Mouse (Mus musculus) testis, postnatal 14 days (tissue): ENCODE measurements around the gene Me3.

Experiments used
- DNase-seq: peaks from one replicate; pipeline ENCODE4 v3.0.0; 2021; ENCODE audit warnings: low spot score

Me3 gene

GRCm38 (mm10) chr7:89632342-89633251 is at the start of gene Me3:
Gene Me3, plus strand, starts transcription at chr7:89632392.
- DNase-seq = no peak

DNA sequence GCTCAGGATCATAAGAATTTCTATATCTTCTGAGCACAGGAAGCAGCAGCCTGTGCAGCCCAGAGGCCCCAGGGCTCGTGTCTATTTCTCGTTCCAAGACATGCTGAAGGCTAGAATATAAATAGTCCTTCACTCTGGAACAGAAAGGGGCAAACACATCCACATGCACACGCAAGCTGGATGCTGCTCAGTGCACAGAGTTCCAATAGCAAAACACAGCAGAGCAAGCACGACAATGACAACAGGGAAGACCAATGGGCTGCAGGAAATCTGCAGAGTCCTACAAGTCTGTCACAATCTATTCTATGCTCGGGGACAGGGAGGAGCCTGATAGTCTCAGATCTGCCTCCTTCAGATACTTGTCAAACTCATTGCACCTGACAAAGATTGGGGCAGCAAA is 42.2 kb upstream of the Me3 start:
- no peak for DNase-seq

DNA sequence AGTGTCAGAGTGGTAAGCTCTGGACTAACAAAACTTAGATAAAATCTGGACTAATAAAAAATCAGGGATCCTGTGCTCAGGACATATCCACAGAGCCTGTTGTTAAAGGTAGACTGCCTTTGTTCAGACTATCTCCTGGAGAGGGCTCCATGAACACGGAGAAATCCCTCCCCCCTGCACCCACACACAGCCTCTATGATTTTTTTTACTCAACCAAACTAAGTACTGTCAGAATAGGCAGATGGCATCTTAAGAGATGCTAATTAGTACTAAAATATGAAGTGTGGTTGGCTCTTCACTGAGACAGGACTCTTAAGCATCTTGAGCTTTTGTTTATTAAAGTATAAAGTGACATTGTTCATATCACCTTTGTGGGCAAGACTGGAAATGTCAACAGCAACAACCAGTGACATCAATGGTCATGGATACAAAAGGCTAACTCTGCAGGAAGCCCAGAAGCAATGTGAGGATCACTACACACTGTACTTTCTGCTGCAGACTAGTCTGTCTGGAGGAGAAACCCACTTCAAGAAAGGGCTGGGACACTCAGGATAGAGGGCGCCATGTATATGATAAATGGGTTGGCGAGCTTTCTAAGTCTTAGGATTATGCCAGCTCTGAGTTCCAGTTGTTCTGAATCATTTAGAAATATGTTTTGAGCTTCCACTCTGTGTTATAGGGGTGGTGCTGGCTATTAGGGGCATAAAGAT is 41.5 kb upstream of the Me3 start:
- DNase-seq = no peak

DNA sequence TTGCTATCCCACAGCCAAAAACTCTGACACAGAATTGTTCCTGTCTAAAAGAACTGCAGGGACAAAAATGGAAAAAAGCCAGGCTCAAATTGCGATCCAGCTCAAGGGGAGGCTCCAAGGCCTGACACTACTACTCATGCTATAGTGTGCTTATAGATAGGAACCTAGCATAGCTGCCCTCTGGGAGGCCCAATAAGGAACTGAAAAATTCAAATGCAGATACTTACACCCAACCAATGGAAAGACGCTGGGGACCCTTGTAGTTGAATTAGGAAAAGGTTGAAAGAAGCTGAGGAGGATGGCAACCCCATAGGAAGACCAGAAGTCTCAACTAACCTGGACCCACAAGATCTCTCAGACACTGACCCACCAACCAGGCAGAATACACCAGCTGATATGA is 36.4 kb upstream of the Me3 start:
- no peak for DNase-seq

DNA sequence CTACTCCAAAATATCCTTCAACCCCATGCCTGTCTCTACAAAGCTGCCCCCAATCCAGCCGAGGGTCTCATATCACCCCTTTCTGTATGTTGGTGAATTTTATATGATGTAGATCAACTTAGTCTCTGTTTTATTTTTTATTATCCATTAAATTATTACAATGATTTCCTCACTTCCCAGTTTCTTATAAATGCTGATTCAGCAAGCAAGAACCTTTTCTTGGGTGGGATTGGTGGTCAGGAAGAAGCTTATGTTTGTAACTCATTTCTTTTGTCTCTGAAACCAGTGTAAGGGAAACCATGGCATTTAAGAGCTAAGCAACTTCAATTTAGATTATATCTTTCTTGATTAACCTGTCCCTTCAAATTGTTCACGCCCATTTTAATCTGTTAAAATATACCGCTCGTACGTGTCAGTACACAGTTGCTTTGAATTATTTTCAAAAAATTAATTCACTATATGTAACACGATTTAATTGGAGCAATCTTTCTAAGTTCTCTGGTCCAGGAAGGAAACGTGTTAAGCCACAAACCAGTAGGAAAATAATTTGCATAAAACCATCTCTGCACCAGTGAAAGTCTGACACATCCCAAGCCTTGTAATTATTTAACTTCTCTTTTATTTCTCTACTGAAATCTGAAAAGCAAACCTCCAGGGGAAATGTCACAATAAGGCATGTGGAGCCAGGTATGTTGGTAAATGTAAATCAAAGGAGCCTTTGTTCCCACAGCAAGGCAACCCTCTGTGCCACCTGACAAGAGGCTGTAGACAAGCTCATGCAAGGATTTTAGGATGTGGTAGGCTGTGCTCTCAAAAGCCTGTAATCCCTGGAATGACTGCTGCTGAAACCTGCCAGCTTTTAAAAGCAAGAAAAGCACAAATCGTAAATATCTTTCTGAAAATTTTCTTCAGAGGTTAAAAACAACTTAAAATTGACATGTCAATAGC is 26.3 kb upstream of the Me3 start:
- DNase-seq = no peak

DNA sequence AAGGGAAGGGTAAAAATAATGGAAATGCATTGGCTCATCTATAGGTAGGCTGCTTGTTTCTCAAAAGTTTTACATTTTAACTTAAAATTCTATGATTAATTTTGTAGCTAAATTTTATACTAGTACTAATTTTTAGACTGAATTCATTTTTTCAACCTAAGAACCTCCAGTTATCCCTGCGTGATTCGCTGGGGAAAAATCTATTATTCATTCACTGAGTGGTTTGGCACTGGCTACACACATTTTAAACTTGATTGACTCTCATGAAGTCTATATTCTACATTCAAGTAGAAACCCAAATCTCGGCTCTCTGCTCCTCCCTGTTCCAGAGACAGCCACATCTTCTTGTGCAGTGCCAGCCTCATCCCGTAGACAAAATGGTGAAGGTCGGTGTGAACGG is 24.9 kb upstream of the Me3 start:
- no peak for DNase-seq

DNA sequence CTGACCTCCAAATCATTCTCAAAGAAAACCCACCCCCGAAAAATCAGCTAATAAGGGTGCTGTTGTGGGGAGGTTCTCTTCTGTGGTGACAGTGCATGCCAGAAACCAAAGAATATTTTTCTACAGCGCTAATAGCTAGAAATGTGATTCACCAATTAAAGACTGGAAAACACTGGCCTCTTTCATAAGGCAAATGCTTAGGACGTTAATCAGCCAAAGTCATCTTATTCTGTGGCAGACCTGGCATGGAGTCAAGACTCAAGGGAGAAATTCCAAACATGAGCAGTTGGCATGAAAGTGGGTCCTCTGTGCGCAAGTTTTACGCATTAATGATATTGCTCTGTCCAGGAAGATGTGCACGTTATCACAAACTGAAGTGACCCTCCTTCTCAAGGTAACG is 21.0 kb upstream of the Me3 start:
- DNase-seq = no peak

GRCm38 (mm10) chr7:89616235-89616634 is 16.0 kb upstream of the Me3 start:
- DNase-seq = no peak

- DNase-seq = no peak
These were observed 8.9 kb upstream of the Me3 start for GRCm38 (mm10) chr7:89623331-89623730.

GRCm38 (mm10) chr7:89627393-89627792 is 4.8 kb upstream of the Me3 start:
- DNase-seq = no peak

DNA sequence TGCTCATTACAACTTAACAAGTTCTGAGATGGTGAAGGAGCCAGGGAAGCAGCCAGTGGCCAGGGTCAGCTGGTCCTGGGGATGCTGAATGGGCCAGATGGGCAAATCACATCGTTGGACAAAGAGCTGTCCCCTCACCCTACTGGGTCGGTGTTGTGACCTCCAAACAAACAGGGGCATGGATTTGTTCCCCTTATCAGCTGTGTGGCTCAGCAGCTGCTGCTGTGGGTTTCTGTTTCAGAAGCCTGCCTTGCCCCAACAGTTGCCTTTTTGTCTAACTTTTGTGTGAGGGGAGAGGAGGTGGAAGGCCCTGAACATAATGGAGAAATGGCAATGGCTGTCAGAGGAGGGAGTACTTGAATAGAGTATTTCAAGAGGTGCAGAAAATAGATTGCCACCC is 4.2 kb upstream of the Me3 start:
- no peak for DNase-seq

DNA sequence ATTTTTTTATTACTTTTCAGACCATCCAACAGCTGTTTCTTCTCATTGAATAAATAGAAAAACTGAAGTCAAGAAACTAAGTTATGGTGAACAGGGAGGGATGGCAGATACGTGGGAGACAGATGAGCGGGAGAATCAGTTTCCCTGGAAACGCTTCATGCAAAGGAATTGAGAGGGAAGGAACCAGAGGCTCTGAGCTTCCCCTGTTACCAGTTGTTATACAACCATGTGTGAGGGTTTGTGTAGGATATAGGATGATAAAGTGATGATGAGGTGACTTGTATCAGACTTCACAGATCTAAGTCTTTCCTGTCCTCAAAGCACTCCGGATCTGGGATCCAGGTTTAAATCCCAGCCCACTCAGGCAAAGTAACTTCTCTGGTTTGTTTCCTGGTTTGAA is 3.2 kb upstream of the Me3 start:
- no peak for DNase-seq

GRCm38 (mm10) chr7:89629914-89630313 is 2.3 kb upstream of the Me3 start:
- no peak for DNase-seq

- no peak for DNase-seq
These were observed 1.4 kb upstream of the Me3 start for GRCm38 (mm10) chr7:89630796-89631195.

- DNase-seq = no peak
These were observed 8.3 kb downstream of the Me3 start for GRCm38 (mm10) chr7:89640533-89640932.

DNA sequence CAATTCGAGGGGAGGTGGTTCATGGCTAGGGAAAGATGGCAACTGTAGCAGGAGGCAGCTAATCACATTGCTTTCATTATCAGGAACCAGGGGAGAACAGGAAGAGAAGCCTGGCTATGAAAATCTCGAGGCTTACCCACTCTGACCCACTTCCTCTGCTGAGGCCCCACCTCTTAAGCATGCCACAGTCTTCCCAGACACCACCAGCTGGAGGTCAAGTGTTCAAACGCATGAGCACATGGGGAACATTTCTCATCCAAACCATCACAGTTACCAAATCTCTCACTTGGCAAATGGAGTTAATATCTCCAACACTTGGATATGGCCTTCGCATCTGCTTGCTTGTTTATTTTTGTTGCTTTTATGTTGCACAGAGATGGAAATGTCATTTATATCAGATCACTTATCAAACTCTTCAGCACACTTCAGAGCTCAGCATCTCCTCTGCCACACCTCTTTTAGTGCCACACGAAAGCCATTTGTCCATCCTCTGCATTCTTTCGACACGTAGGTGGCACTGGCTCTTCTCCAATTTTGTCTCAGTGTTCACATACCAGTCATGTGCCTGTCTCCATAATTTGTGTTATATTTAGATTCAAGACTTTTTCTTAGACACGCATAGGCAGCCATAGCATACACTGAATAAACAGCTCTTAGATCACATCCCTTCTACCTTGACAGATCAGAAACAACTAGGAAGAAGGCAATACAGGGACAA is 8.9 kb downstream of the Me3 start:
- DNase-seq = peak; percentile 7

GRCm38 (mm10) chr7:89645015-89645414 is 12.8 kb downstream of the Me3 start:
- no peak for DNase-seq

GRCm38 (mm10) chr7:89647864-89648263 is 15.7 kb downstream of the Me3 start:
- DNase-seq = no peak

DNA sequence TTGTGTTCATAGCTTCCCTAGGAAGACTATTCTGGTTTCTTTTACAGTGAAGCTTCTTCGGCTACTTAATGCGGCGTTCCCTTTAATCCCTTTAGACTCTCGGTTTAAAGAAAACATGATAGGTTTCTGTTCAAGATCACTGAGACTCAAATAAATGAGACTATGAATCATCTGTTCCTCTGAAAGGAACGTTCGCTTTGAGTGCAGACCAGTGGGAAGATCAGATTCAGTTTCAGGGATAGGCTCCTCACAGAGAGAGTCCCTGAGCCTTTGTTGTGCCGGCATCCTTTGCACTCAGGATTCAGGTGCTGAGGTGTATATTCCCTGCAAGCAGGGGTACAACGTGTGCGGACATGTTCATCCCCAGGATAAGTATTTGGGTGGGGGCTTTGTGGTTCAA is 25.0 kb downstream of the Me3 start:
- no peak for DNase-seq

DNA sequence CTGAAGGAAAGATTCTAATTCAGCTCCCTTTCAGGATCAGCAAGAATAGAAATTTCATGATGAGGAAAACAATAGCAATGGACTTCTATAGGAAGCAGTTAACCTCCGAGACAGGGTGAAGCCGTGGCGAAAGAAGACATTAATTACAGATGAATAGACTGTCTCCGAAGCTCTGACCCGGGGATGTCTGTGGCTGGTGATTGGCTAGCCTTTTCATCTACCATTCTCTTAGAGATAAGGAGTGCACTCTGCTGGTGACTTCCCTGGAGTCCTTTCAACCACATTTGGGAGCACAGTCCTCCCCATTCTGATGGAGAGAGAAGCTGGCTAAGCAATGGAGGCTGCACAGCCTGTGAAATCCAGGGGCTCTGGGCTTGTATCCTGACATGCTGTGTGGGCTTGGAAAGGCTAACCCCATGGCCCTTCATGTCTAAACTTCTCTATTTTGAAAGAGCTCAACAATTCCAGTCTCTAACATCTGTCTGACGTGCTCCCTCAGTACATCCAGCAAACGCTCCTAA is 25.6 kb downstream of the Me3 start:
- no peak for DNase-seq

DNA sequence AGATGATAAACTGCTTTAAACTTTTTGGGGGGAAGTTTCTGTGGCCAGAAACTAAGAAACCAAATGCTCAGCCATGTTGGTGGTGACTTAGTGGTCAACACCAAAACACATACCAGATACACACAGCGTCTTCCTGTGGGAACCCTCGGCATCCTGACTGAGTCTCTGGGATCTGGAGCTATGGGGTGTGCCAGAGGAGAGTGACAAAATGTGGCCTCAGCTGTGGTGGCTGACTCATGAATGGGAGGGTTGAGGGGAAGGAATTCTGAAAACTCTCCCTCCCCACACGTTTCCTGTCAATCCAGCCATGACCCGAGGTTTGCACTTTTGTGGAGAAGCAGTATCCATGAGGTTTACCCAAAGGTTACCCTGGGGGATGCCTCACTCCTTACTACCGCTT is 32.0 kb downstream of the Me3 start:
- DNase-seq = no peak
